Mouse (Mus musculus): Measurements from ENCODE around the gene Gm20830.
"Not testable (repeated sequence)": the region's sequence is repeated elsewhere in the genome, so short reads cannot be mapped to it uniquely, and the experiment has no call there.

The Gm20830 gene

DNA sequence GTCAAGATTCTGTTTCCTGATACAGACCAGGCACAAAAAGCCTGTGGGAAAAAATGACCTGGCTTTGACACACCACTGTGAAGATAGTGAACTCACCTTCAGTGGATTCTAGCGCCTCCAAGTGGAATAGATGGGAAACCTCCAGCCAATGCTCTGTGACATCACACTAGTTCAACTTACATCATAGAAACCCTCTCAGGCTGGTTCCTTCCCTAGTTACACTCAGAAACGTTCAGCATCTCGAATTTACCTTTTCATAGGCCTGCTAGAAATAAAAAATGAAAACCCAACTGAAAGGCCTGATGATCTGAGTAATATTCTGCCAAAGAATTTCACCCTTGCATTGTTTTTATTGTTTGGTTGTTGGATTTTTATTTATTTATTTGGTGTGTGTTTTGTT, at the start of gene Gm20830:
Gene Gm20830 (minus strand): TSS at position 101 of the 400 bp plus-strand sequence.
- not testable (repeated sequence) for DNase-seq (ENCODE audit: low spot score in 2 of 2)
